Mouse (Mus musculus) testis, postnatal 10 days (tissue): Measurements from ENCODE around the gene Emilin2.

Experiments
- DNase-seq: peaks from one replicate; pipeline ENCODE4 v3.0.0; 2021; ENCODE audit warnings: low spot score

Emilin2 gene

GRCm38 (mm10) chr17:71265336-71266051, 46.3 kb downstream of the Emilin2 start:
- DNase-seq: no peak

- no peak for DNase-seq
These were observed 47.0 kb downstream of the Emilin2 start for GRCm38 (mm10) chr17:71264739-71265138.

- DNase-seq: no peak
These were observed 48.6 kb downstream of the Emilin2 start for GRCm38 (mm10) chr17:71263136-71263535.

- DNase-seq: no peak
These were observed 51.1 kb downstream of the Emilin2 start for GRCm38 (mm10) chr17:71260658-71261057.

- no peak for DNase-seq
These were observed 52.1 kb downstream of the Emilin2 start for GRCm38 (mm10) chr17:71259727-71260126.

- no peak for DNase-seq
These were observed 54.8 kb downstream of the Emilin2 start for GRCm38 (mm10) chr17:71256806-71257536.

GRCm38 (mm10) chr17:71256068-71256615, 55.6 kb downstream of the Emilin2 start:
- no peak for DNase-seq

GRCm38 (mm10) chr17:71254736-71255135, 57.0 kb downstream of the Emilin2 start:
- DNase-seq: peak; percentile 83

- no peak for DNase-seq
These were observed 57.7 kb downstream of the Emilin2 start for GRCm38 (mm10) chr17:71254106-71254505.

GRCm38 (mm10) chr17:71253391-71253790, 58.4 kb downstream of the Emilin2 start:
- DNase-seq: no peak

GRCm38 (mm10) chr17:71252101-71252500, 59.7 kb downstream of the Emilin2 start:
- no peak for DNase-seq

GRCm38 (mm10) chr17:71251601-71252001, 60.2 kb downstream of the Emilin2 start:
- DNase-seq: no peak

GRCm38 (mm10) chr17:71250819-71251600, 60.8 kb downstream of the Emilin2 start:
- no peak for DNase-seq

- no peak for DNase-seq
These were observed 61.7 kb downstream of the Emilin2 start for GRCm38 (mm10) chr17:71250046-71250445.

- no peak for DNase-seq
These were observed 62.8 kb downstream of the Emilin2 start for GRCm38 (mm10) chr17:71248963-71249362.

GRCm38 (mm10) chr17:71246022-71246421, 65.8 kb downstream of the Emilin2 start:
- DNase-seq: no peak

GRCm38 (mm10) chr17:71245133-71245532, 66.6 kb downstream of the Emilin2 start:
- no peak for DNase-seq

- DNase-seq: no peak
These were observed 69.1 kb downstream of the Emilin2 start for GRCm38 (mm10) chr17:71242666-71243065.

GRCm38 (mm10) chr17:71240811-71241210, 71.0 kb downstream of the Emilin2 start:
- no peak for DNase-seq

- no peak for DNase-seq
These were observed 73.3 kb downstream of the Emilin2 start for GRCm38 (mm10) chr17:71238494-71238893.

- DNase-seq: no peak
These were observed 76.4 kb downstream of the Emilin2 start for GRCm38 (mm10) chr17:71235229-71235958.
